Mouse (Mus musculus) heart, embryonic 14.5 days (tissue): ENCODE data around the gene Ralbp1. TPM values are rescaled to one million over a fixed set of nuclear protein-coding genes. Genes with fewer than 3 reads are reported as not detected.
A peak's percentile ranks its signal among the peaks of the same experiment; 100 is the strongest.

ENCODE experiments used
- ATAC-seq: fragments of 200-750 bp; cut with Nextera tagmentation; 2 replicates; pipeline ENCODE4 v1.8.0; 2017; ENCODE audit warnings: low read depth, moderate TSS enrichment; ENCODE audit not compliant: insufficient number of reproducible peaks, insufficient read depth, low FRiP score
- H3K27ac ChIP-seq, 2 experiments: fragments of 200-500 bp in 1 of 2; fragments of 300-500 bp in 1 of 2; sonication (generic) in 1 of 2; replicated peaks in 1 of 2; 2 replicates each; pipeline ENCODE4 v1.5.1; 2012 to 2014; ENCODE audit warnings: low read depth in 2 of 2, low read length in 2 of 2, control low read depth in 1 of 2, mild to moderate bottlenecking in 1 of 2, mixed read lengths in 1 of 2; ENCODE audit not compliant: control insufficient read depth in 1 of 2, insufficient read depth in 1 of 2
- H3K27me3 ChIP-seq: fragments of 300-500 bp; sonication (generic); 2 replicates; pipeline ENCODE4 v1.6.1; 2014; ENCODE audit warnings: mild to moderate bottlenecking, low read length, control low read depth; ENCODE audit not compliant: control insufficient read depth, insufficient read depth
- H3K36me3 ChIP-seq: fragments of 300-500 bp; sonication (generic); 2 replicates; pipeline ENCODE4 v1.6.1; 2014; ENCODE audit warnings: mild to moderate bottlenecking, control low read depth, low read length, mixed read lengths; ENCODE audit not compliant: control insufficient read depth, insufficient read depth
- H3K4me1 ChIP-seq, 2 experiments: fragments of 200-500 bp in 1 of 2; fragments of 300-500 bp in 1 of 2; sonication (generic) in 1 of 2; 2 replicates each; pipeline ENCODE4 v1.6.1; 2012 to 2014; ENCODE audit warnings: low read length in 2 of 2, control low read depth in 1 of 2, mixed read lengths in 1 of 2; ENCODE audit not compliant: control insufficient read depth in 2 of 2, insufficient read depth in 2 of 2
- H3K4me2 ChIP-seq: fragments of 300-500 bp; sonication (generic); 2 replicates; pipeline ENCODE4 v1.6.1; 2014; ENCODE audit warnings: mild to moderate bottlenecking, low read length
- H3K4me3 ChIP-seq, 2 experiments: fragments of 200-500 bp in 1 of 2; fragments of 300-500 bp in 1 of 2; sonication (generic) in 1 of 2; 2 replicates each; pipeline ENCODE4 v1.5.1; 2012 to 2014; ENCODE audit warnings: low read length in 2 of 2, mild to moderate bottlenecking in 2 of 2, control low read depth in 1 of 2, low read depth in 1 of 2, moderate library complexity in 1 of 2; ENCODE audit not compliant: control insufficient read depth in 1 of 2, insufficient read depth in 1 of 2
- H3K9ac ChIP-seq: fragments of 300-500 bp; sonication (generic); 2 replicates; pipeline ENCODE4 v1.6.1; 2014; ENCODE audit warnings: mild to moderate bottlenecking, low read length
- H3K9me3 ChIP-seq: fragments of 300-500 bp; sonication (generic); 2 replicates; pipeline ENCODE4 v1.6.1; 2016; ENCODE audit warnings: low read length, control low read depth; ENCODE audit not compliant: control insufficient read depth
- WGBS: fragments of 180-500 bp; shearing (Covaris S2); extraction: QIAGEN DNeasy Blood & Tissue Kit; methylation state at CpG from one replicate; pipeline ENCODE4 v1.1.7; 2014; 5-methylcytosine and 5-hydroxymethylcytosine counted together
- polyA plus RNA-seq: library from polyadenylated mRNA; unstranded; fragments of >200 nt; fragmentation: Nextera tagmentation; extraction: Ambion mirVana; gene quantifications from 2 replicates; pipeline ENCODE4 v1.2.1, GENCODE M21; 2014

Ralbp1 gene
- polyA plus RNA-seq, 1 experiment from 2014 or later, result 49.4 TPM

DNA sequence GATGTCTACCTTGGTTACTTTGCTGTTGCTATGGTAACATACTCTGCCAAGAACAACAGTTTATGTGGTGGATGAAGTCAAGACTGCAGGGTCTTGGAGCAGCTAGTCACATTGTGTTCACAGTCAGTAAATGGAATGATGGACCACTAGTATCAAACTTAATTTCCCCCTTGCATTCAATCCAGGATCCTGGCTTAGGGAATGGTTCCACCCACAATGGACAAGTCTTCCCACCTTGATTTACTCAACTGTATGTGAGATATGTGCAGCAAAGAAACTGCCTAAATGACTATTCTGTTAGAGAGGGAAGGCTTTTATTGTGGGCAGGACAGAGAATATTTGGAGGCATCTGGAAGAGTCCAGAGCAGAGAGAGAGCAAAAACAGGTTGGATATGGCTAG, 22.7 kb upstream of the Ralbp1 start:
- H3K9me3 ChIP-seq, result peaks cover 5% of the 10 kb centered on the region; the same call in 1 of the 2 replicates
- H3K9ac ChIP-seq, result no peak overlapping the region
- ATAC-seq, result no peak
- H3K27ac ChIP-seq, result no peak overlapping the region
- H3K4me3 ChIP-seq, result no peak overlapping the region
- peaks cover 8 to 14% of the 10 kb centered on the region in 2 experiments for H3K4me1 ChIP-seq
- H3K4me2 ChIP-seq, result no peak overlapping the region
- H3K36me3 ChIP-seq, result no peaks in the 10 kb centered on the region; the same call in 1 of the 2 replicates
- H3K27me3 ChIP-seq, result no peaks in the 10 kb centered on the region

DNA sequence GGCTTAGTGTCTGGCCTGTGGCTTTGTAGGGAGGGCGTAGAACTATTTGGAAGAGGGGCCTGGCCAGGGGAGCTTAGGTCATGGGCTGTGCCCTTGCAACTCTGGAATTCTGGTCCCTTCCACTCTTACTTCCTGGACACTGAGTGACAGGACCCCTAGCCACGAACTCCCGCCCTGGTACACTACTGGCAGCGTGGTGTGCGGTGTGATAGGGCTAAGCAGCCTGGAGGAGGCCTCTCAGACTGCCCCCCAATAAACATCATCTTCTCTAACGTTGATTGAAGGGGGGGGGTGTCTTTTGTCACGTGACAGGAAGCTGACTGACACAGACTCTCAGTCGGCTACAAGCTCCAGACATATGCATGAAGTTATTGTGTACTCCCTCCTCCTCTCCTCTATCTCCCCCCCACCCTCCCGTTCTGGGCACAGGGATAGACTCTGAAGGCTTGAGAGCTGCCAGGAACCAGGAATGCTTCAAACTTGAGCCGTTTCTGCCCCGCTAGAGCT, 21.4 kb upstream of the Ralbp1 start:
- H3K9ac ChIP-seq, result peak overlapping the region; percentile 41; the same call in 1 of the 2 replicates
- peaks cover 9% of the 10 kb centered on the region; the same call in 1 of the 2 replicates for H3K9me3 ChIP-seq
- no peaks in the 10 kb centered on the region; the same call in 1 of the 2 replicates for H3K36me3 ChIP-seq
- 0 out of 4 replicates have a peak overlapping the region, but pooled peaks of 1 of the 2 experiments have one; percentile 8 for H3K4me3 ChIP-seq
- ATAC-seq, result peak; percentile 75
- H3K27ac ChIP-seq, result peak overlapping the region; percentile 72 to 78
- 27% methylated on average over 11 of the region's 11 CpGs for WGBS
- H3K4me2 ChIP-seq, result peak overlapping the region; percentile 47
- H3K4me1 ChIP-seq, result peaks cover 8 to 14% of the 10 kb centered on the region in 2 experiments
- H3K27me3 ChIP-seq, result no peaks in the 10 kb centered on the region

DNA sequence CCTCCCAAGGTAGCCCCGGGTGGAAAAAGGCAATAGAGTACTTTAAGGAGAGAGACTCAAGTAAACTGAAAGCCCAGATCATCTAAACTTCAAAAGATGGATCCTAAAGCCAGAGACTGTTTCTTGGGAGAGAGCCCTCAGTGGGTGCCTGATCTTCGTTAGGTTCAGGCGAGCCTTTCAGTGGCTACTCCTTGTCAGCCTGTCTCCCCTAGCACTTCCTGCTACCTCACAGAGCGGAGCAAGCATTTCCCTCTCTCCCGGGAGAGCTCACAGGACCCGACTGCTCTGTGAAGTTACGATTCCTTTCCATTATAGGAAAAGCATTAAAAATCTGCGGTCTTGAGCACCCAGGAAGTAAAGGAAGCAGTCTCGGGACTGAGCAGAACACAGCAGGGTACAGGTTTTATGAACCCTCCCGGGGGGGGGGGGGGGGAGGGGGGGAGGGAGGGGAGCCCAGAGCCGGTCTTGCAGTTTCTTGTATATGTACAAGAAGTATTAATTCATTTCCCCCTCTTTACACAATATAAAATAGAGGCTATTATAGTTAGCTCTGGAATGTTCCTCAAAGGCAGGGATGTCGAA, 20.8 kb upstream of the Ralbp1 start:
- peak; percentile 6; the same call in 1 of the 2 replicates for ATAC-seq
- WGBS, result 26% methylated on average over 12 of the region's 12 CpGs
- Histone ChIP-seq H3K4me2 (peak overlapping the region; percentile 47), H3K4me3 (no peak overlapping the region), H3K27me3 (no peaks in the 10 kb centered on the region), H3K4me1 (peaks cover 8 to 14% of the 10 kb centered on the region in 2 experiments), H3K27ac (peak overlapping the region; percentile 72 to 78), H3K9me3 (peaks cover 9% of the 10 kb centered on the region; the same call in 1 of the 2 replicates), H3K36me3 (no peaks in the 10 kb centered on the region; the same call in 1 of the 2 replicates), H3K9ac (peak overlapping the region; percentile 35; the same call in 1 of the 2 replicates)

DNA sequence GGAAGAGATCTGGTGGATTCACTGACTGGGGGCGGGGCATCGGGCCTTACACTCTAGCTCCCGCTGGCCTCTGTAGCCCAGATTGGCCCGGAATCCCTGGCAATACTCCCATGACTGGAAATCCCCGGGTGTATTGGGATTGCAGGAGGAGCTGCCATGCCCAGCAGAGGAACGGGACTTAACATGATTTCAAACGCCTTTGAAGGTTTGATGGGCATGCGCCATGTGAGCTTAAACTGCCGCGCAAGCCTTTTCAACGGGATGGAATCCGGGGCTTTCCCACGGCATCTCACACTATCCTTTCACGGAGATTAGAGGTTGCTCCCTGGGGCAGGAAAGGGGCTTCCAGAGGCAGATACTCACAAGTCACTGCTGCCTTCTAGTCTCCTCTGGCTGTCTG, 19.6 kb upstream of the Ralbp1 start:
- WGBS, result 73% methylated on average over 14 of the region's 14 CpGs
- Histone ChIP-seq H3K36me3 (no peaks in the 10 kb centered on the region; the same call in 1 of the 2 replicates), H3K4me3 (no peak overlapping the region), H3K4me2 (no peak overlapping the region), H3K27ac (no peak overlapping the region), H3K9me3 (peaks cover 9% of the 10 kb centered on the region; the same call in 1 of the 2 replicates), H3K27me3 (no peaks in the 10 kb centered on the region), H3K4me1 (peaks cover 8 to 14% of the 10 kb centered on the region in 2 experiments), H3K9ac (no peak overlapping the region)
- ATAC-seq, result no peak

DNA sequence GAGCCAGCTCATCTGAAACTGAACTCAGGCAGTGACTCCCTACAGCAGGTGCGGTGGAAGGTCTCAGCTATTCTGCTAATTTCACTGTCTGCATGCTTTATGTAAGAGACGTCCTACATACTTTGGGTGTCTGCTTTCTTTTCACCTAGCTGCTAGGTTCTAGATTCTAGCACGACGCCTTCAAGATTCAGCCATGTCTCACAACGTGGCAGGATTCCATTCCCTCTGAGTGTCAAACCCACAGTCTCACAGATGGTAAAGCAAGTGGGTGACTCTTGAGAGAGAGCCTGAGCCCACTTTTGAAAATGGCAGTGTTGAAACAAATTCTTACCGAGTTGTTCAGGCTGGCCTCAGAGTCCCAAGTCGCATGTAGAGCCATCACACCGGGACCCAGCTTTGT, 18.2 kb upstream of the Ralbp1 start:
- no peaks in the 10 kb centered on the region; the same call in 1 of the 2 replicates for H3K36me3 ChIP-seq
- H3K9me3 ChIP-seq, result peaks cover 9% of the 10 kb centered on the region; the same call in 1 of the 2 replicates
- no peaks in the 10 kb centered on the region for H3K27me3 ChIP-seq
- peaks cover 8 to 14% of the 10 kb centered on the region in 2 experiments for H3K4me1 ChIP-seq
- H3K4me2 ChIP-seq, result no peak overlapping the region
- no peak overlapping the region for H3K9ac ChIP-seq
- ATAC-seq, result no peak
- 90% methylated on average over 8 of the region's 8 CpGs for WGBS
- no peak overlapping the region for H3K4me3 ChIP-seq
- no peak overlapping the region for H3K27ac ChIP-seq

DNA sequence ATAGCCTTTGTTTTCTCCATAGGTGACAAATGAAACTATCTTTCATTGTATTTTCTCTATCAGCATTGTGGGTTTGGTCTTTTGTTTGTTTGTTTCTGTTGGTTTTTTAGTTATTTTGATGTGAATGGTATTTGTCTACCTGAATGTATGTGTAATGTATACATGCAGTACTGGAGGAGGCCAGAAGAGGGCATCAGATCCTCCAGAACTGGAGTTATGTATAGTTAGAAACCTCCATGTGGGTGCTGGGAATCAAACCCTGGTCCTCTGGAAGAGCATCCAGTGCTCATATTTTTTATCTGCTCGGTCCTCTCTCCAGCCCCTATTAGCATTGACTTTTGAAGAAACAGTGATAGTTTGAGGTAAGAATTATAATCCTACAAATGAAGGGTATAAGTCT, 17.4 kb upstream of the Ralbp1 start:
- Histone ChIP-seq H3K9ac (no peak overlapping the region), H3K4me3 (no peak overlapping the region), H3K27me3 (no peaks in the 10 kb centered on the region), H3K4me1 (peaks cover 8 to 14% of the 10 kb centered on the region in 2 experiments), H3K36me3 (no peaks in the 10 kb centered on the region; the same call in 1 of the 2 replicates), H3K27ac (no peak overlapping the region), H3K4me2 (no peak overlapping the region), H3K9me3 (peaks cover 9% of the 10 kb centered on the region; the same call in 1 of the 2 replicates)
- ATAC-seq, result no peak
- WGBS, result 85% methylated on average over 1 of the region's 1 CpGs

DNA sequence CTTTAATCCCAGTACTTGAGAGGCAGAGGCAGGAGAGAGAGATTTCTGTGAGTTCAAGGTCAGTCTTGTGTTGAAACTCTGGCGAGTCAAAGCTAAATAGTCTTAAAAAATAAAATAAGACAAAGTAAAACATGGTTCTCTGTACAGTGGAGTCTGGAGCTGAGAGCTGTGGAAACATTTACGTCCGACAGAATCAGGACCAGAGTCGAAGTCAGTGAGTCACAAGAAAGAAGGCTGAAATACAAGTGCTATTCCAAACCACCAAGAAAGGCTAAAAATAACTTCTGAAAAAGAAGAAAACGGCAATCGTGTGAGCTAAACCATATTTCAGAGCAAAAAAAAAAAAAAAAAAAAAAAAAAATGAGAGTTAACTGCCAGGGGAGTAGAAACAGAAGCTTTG, 16.7 kb upstream of the Ralbp1 start:
- 78% methylated on average over 6 of the region's 6 CpGs for WGBS
- no peak overlapping the region for H3K4me3 ChIP-seq
- no peak overlapping the region for H3K27ac ChIP-seq
- no peaks in the 10 kb centered on the region for H3K27me3 ChIP-seq
- H3K4me2 ChIP-seq, result no peak overlapping the region
- no peak overlapping the region for H3K9ac ChIP-seq
- no peak for ATAC-seq
- H3K36me3 ChIP-seq, result no peaks in the 10 kb centered on the region; the same call in 1 of the 2 replicates
- H3K4me1 ChIP-seq, result peaks cover 7 to 9% of the 10 kb centered on the region in 2 experiments
- peaks cover 9% of the 10 kb centered on the region; the same call in 1 of the 2 replicates for H3K9me3 ChIP-seq
